Mouse (Mus musculus) R1 (cell line): ENCODE data around the gene Capn7.

Experiments used
- DNase-seq: peaks from one replicate; pipeline ENCODE4 v3.0.0-alpha.2; 2018; ENCODE audit warnings: low read depth, low spot score

Capn7 gene

DNA sequence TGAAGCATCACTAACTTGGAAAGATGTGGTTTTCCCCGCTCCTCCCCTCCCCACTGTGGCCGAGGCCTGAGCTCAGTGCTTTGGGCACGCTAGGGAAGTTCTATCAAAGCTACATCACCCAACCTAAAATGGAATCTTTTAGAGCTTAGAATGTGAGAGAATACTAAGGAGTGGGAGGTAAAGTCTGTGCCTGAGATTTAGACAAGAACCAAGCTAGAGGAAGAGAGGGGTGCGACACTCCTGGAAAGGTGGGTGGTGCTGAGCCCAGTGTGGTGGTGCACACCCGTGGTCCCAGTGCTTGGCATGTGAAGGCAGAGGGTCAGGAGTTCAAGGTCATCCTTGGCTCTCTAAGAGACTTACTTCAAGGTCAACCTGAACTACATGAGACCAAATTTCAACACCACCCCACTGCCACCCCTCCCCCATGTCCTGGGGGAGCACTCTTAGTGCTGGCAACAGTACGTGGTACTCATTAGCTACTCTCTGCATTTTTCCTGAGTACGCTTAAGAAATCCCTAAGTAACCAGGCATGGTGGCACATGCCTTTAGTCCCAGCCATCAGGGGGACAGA lies 59.3 kb downstream of the Capn7 start:
- peak; percentile 42 for DNase-seq

- no peak for DNase-seq
These were observed 60.0 kb downstream of the Capn7 start for GRCm38 (mm10) chr14:31396428-31396827.

DNA sequence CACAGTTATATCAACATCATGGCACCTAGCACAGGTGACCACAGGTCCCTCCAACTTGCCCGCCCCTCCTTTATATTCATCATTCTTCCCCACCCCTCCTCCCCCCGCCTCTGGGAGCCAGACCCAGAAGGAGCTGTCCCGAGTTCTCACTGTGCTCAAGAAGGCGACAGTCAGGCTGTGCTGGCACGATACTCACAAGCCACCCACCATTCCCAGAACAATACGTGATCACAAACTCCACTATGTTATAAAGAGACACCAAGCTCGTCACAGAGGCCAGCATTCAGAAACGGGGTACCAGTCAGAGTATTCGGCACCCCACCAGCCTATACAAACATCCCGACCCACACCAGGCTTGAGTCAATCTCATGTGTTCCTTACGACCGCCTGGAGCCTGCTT lies 60.9 kb downstream of the Capn7 start:
- no peak for DNase-seq

GRCm38 (mm10) chr14:31397791-31398595 lies 61.6 kb downstream of the Capn7 start:
- no peak for DNase-seq

DNA sequence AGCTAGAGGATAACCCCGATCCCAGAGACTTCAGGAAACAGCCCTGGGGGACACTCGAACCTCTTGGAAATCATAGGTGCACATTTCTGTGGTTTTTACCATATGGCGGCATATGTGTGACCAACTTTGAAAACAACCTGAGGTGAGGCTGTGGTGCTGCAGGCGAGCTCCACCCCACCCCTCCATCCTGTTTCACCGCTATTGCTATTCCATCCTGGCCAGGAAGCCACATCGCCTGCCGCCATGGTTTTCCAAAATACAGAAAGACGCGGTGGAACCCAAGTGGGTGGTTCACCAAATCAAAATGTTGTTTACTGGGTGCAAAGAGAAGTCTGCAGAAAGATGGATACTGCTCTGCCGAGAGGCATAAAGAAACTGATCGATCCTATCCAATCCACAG lies 62.4 kb downstream of the Capn7 start:
- DNase-seq: no peak

GRCm38 (mm10) chr14:31399271-31399670 lies 62.8 kb downstream of the Capn7 start:
- DNase-seq: no peak

GRCm38 (mm10) chr14:31400246-31400645 lies 63.8 kb downstream of the Capn7 start:
- no peak for DNase-seq

- DNase-seq: no peak
These were observed 64.5 kb downstream of the Capn7 start for GRCm38 (mm10) chr14:31400896-31401295.

DNA sequence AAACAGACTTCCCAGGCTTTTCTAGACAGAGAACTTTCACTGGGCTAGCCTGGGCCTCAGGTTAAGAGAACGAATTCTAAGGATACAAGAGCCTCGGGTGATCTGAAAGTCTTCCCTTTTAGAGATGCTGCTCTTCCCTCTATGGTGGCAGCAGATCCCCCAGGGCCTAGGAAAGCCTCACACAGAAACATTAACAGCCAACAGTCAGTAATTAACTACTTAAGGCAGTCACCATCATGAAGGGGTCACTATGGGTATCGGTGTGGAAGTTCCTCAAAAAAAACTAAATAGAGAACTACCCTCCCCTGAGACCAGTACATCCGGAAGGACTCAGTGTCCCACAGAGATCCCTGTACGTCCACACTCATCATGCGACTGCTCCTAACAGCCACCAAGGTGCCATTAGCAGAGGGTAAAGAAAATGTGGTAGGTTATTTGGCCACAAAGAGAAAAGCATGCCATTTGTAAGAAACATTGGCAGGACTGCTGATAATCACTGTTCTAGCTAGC lies 65.5 kb downstream of the Capn7 start:
- DNase-seq: no peak

- no peak for DNase-seq
These were observed 66.3 kb downstream of the Capn7 start for GRCm38 (mm10) chr14:31402693-31403092.

GRCm38 (mm10) chr14:31403556-31403955 lies 67.1 kb downstream of the Capn7 start:
- no peak for DNase-seq

DNA sequence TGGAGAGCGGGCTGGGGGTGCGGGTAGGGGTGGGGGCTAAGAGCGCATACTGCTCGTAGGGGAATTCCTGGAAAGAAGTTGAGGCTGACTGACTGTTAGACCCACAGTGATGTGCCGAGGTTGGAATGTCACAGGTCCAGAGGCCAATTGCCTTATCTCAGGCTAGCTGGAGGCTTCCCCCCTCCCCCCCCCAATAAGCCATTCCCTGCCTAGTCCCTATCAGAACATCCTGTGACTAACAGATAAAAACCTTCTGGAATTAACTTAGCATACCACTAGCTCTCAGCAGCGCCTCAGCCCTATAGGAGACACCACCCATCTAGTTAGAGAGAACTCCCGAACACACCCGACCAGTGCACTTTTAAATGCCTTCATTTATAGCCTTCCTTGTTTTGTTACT lies 67.6 kb downstream of the Capn7 start:
- peak; percentile 28 for DNase-seq

- DNase-seq: no peak
These were observed 68.2 kb downstream of the Capn7 start for GRCm38 (mm10) chr14:31404663-31405062.

DNA sequence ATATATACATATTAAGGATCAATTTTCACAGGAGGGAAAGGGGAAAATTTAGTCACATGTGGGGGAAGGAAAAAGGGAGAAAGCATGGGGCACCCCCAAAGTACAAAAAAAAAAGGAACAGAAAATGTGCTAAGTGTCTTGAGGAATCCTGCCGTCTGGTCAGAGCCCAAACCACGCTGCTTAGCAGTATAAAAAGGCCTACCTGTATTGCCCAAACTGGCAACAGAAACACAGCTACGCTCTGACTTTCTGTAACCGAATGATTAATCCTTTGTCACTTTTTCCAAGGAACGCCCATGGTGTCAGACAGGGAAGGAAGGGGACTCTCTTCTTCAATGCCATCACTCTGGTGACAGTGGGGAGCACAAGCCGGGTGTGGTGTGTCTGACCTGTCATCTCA lies 69.2 kb downstream of the Capn7 start:
- DNase-seq: no peak

DNA sequence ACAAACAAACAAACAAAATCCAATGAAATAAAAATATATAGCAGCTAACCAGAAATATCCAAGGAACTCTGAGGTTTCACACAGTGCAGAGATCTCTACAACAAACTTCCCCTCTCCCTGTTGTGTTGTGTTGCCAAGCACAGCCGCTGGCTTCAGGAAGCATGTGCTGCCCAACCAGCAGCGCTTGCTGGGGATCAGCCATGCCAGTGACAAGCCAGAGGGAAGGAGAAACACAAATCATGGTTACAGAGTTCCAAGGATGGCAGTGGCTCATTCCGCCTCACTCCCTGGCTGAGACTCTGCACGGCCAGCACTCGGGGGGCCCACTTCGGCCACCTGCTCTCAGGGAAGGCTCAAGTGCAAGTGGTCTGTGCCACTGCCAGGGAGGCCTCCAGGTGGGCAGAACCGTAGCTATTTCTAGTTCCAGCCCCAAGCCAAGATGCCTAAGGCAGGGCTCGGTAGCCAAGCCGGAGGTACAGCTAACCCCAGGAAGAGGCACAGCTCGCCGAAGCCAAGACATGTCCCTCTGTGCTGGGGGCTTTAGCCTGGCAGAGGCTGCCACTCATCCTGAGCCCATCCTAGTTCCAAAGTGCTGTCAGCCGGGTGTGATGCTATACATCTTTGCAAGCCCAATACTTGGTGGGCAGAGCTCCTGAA lies 69.8 kb downstream of the Capn7 start:
- no peak for DNase-seq

DNA sequence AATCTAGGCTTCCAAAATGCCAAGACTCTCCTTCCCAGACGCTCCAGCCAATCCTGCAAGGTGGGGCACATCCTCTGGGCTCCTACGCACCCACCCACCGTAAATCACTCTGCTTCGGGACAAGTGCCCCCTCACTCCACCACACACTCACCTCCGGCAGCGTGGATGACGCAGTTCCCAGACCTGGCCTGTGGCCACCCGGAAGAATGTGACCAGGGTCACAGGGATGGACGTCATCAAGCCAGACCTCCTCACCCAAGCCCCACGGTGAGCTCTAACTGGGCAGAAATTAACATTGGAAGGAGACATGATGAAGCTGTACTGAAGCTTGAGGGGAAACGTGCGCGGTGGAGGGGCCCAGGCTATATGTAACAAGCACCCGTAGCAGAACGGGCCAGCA lies 70.8 kb downstream of the Capn7 start:
- no peak for DNase-seq

DNA sequence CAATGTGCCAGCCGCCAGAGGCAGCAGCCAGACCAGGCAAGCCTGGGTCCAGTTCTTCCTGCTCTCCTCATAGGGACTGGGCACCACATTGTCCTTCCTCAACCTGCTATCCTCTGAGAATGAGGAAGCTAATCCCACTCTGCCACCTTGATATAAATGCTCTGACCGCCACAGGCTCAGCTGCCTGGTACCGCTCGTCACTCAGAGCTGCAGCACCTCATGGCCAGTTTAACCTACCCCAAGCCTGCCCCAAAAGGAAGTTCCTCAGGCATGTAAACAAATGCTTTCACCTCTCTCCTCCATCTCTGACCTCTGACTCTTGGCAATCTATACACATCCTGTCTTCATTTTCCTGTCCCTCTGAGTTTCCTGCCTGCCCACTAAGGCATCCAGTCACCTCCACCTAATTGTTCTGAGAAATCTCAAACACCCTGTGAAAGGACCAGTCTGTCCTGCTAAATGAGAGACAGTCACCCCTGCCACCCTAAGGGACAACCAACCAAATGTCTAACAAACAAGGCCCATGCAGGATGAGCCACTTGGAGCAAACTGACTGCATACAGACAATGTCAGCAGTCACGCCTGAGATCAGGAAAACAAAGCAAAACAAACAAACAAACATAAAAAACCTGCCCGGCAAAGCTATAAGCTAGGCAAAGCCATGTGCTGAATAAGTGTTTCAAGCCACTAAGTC lies 71.6 kb downstream of the Capn7 start:
- DNase-seq: no peak

DNA sequence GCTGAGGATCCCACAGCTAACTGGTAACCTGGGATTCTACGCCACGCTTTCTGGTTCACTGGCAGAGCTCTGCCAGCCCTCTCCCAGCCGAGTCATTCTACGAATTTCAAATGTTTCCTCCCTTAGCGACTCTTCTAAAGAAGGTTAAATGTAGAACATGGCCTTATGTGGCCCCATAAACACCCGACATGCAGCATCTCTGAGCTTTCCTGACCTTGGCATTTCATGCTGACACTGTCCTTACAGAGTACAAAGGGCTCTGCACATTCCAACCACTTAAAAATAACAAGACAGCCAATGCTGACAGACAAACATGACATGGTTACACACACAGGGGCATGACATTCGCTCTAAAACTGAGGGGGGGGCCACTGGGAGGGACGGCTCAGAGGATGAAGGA lies 72.2 kb downstream of the Capn7 start:
- no peak for DNase-seq

GRCm38 (mm10) chr14:31410123-31410724 lies 73.8 kb downstream of the Capn7 start:
- DNase-seq: no peak

GRCm38 (mm10) chr14:31410737-31411136 lies 74.3 kb downstream of the Capn7 start:
- DNase-seq: no peak

DNA sequence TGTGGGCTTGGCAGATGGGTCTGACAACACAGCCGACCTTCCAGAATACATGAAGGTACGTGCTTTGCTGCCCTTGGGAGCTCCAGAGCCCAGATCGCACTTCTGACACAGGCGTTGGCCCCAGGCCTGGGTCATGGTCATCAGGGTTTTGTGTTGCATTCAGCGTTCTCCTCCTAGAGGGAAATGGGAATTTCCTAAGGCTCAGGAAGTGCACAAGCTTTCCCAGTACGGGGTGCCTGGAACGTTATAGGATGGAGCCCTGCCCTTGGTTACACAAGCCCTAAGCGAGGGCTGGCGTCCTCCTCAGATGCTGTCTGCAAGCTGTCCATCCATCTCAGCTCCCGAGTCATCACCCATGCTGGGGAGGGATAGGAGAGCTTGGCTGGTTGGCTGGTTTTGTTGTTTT lies 76.2 kb downstream of the Capn7 start:
- no peak for DNase-seq
